Mouse (Mus musculus) liver, embryonic 14.5 days (tissue): Measurements from ENCODE around the gene Galnt10. TPM values are rescaled to one million over a fixed set of nuclear protein-coding genes. Genes with fewer than 3 reads are reported as not detected.

ENCODE experiments used
- ATAC-seq: fragments of 200-750 bp; cut with Nextera tagmentation; 2 replicates; pipeline ENCODE4 v1.8.0; 2017; ENCODE audit warnings: moderate number of reproducible peaks, mild to moderate bottlenecking, moderate library complexity; ENCODE audit not compliant: insufficient read depth
- DNase-seq, 3 experiments: peaks; one replicate each; pipeline ENCODE4 v3.0.0-alpha.2; 2012 to 2013; ENCODE audit warnings: low read depth in 3 of 3, low spot score in 3 of 3
- H3K27ac ChIP-seq: fragments of 300-500 bp; sonication (generic); 2 replicates; pipeline ENCODE4 v1.5.1; 2014; ENCODE audit warnings: moderate library complexity, mild to moderate bottlenecking, control low read depth, inconsistent platforms
- H3K27me3 ChIP-seq: fragments of 300-500 bp; sonication (generic); 2 replicates; pipeline ENCODE4 v1.6.1; 2014; ENCODE audit warnings: mild to moderate bottlenecking, low read length, moderate library complexity; ENCODE audit not compliant: control insufficient read depth, insufficient read depth
- H3K36me3 ChIP-seq: fragments of 300-500 bp; sonication (generic); replicated peaks from 2 replicates; pipeline ENCODE4 v1.6.1; 2014; ENCODE audit warnings: low read depth; ENCODE audit not compliant: control insufficient read depth, insufficient read depth
- H3K4me1 ChIP-seq, 2 experiments: fragments of 200-500 bp in 1 of 2; fragments of 300-500 bp in 1 of 2; sonication (generic) in 1 of 2; replicated peaks; 2 replicates each; pipeline ENCODE4 v1.6.1; 2012 to 2014; ENCODE audit warnings: antibody characterized with exemption in 1 of 2, inconsistent platforms in 1 of 2, low read length in 1 of 2; ENCODE audit not compliant: control insufficient read depth in 2 of 2, insufficient read depth in 2 of 2
- H3K4me2 ChIP-seq: fragments of 300-500 bp; sonication (generic); 2 replicates; pipeline ENCODE4 v1.6.1; 2014; ENCODE audit warnings: low read depth, mild to moderate bottlenecking, control low read depth, moderate library complexity
- H3K4me3 ChIP-seq, 2 experiments: fragments of 200-500 bp in 1 of 2; fragments of 300-500 bp in 1 of 2; sonication (generic) in 1 of 2; 2 replicates each; pipeline ENCODE4 v1.5.1; 2012 to 2014; ENCODE audit warnings: low read depth in 2 of 2, low read length in 2 of 2, mild to moderate bottlenecking in 2 of 2, control low read depth in 1 of 2, inconsistent platforms in 1 of 2, moderate library complexity in 1 of 2; ENCODE audit not compliant: insufficient read depth in 1 of 2
- H3K9ac ChIP-seq: fragments of 300-500 bp; sonication (generic); replicated peaks from 2 replicates; pipeline ENCODE4 v1.6.1; 2014; ENCODE audit warnings: mild to moderate bottlenecking, control low read depth, moderate library complexity
- H3K9me3 ChIP-seq: fragments of 300-500 bp; sonication (generic); 2 replicates; pipeline ENCODE4 v1.6.1; 2016; ENCODE audit warnings: low read length, mixed read lengths; ENCODE audit not compliant: control insufficient read depth
- CTCF ChIP-seq: IDR thresholded peaks from 2 replicates; pipeline ENCODE4 v1.5.1; 2016; ENCODE audit warnings: antibody characterized with exemption, low read depth, control low read depth
- EP300 ChIP-seq: IDR thresholded peaks from 2 replicates; pipeline ENCODE4 v1.6.1; 2016; ENCODE audit warnings: antibody characterized with exemption, low read depth
- WGBS: fragments of 180-500 bp; shearing (Covaris S2); extraction: QIAGEN DNeasy Blood & Tissue Kit; methylation state at CpG from one replicate; pipeline ENCODE4 v1.1.7; 2014; ENCODE audit not compliant: insufficient replicate concordance; 5-methylcytosine and 5-hydroxymethylcytosine counted together
- polyA plus RNA-seq, 2 experiments: library from polyadenylated mRNA; depleted of rRNA in 1 of 2; stranded (reverse) in 1 of 2; unstranded in 1 of 2; fragments of >200 nt; fragmentation: Nextera tagmentation in 1 of 2; extraction: Ambion mirVana in 1 of 2; gene quantifications; 2 replicates each; pipeline versions ENCODE4 v1.2.1 to v1.2.3; 2012 to 2014

Gene Galnt10
- 11.8 and 13.1 TPM in 2 replicates for polyA plus RNA-seq (2012; rRNA removed)
- polyA plus RNA-seq (2014; fragmentation: Nextera tagmentation; extraction: Ambion mirVana), result 13.9 and 17.9 TPM in 2 replicates

GRCm38 (mm10) chr11:57645018-57645559 lies at the start of gene Galnt10:
Gene Galnt10, plus strand, starts transcription at chr11:57645442.
- WGBS, result 1% methylated on average over 60 of the region's 60 CpGs
- peak; percentile 50 for TF ChIP-seq EP300
- TF ChIP-seq CTCF, result peak; percentile 71
- DNase-seq, result peak; percentile 67 to 74 (median 68)
- ATAC-seq, result peak; percentile 89
- H3K9ac ChIP-seq, result peak within 1 kb of the TSS; percentile 99
- H3K9me3 ChIP-seq, result no peaks in the 10 kb centered on the region
- peak within 1 kb of the TSS; percentile 66 for H3K27ac ChIP-seq
- peaks cover 40 to 42% of the 10 kb centered on the region in 2 experiments for H3K4me1 ChIP-seq
- H3K4me3 ChIP-seq, result peak within 1 kb of the TSS; percentile 77 to 100
- H3K4me2 ChIP-seq, result peak within 1 kb of the TSS; percentile 92
- no peaks in the 10 kb centered on the region; the same call in 1 of the 2 replicates for H3K27me3 ChIP-seq
- peaks cover 14% of the 10 kb centered on the region for H3K36me3 ChIP-seq

GRCm38 (mm10) chr11:57595899-57596298 lies 49.3 kb upstream of the Galnt10 start:
- Histone ChIP-seq H3K4me1 (no peaks in the 10 kb centered on the region), H3K27ac (no peak overlapping the region), H3K4me3 (no peak overlapping the region), H3K27me3 (peaks cover 3% of the 10 kb centered on the region; the same call in 1 of the 2 replicates), H3K4me2 (no peak overlapping the region), H3K9ac (no peak overlapping the region), H3K9me3 (no peaks in the 10 kb centered on the region), H3K36me3 (no peaks in the 10 kb centered on the region)
- TF ChIP-seq CTCF (no peak), EP300 (no peak)
- DNase-seq, result no peak
- ATAC-seq, result no peak
- WGBS, result 68% methylated on average over 5 of the region's 5 CpGs

DNA sequence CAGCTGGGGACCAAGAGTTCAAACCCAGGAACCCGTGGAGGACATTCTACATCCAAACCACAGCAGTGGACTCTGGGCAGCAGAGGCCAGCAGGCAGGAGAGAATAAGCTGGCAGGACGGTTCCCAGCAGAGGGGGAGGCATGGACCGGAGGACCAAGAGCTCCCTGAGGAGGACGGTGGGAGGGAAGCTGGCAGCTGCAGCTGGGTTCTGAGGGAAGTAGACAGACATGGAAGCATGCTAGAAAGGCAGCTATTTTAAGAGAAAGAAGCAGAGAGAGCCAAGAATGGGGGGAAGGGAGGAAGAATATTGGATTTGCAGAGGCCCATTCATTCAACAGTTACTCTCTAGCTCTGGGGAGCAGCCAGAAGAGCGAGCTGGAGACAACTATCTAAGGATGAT lies 47.1 kb upstream of the Galnt10 start:
- no peak overlapping the region for H3K4me3 ChIP-seq
- no peak for TF ChIP-seq EP300
- TF ChIP-seq CTCF, result no peak
- WGBS, result 55% methylated on average over 5 of the region's 5 CpGs
- H3K9ac ChIP-seq, result no peak overlapping the region
- H3K27ac ChIP-seq, result no peak overlapping the region
- DNase-seq (no peak), ATAC-seq (no peak)
- no peaks in the 10 kb centered on the region for H3K9me3 ChIP-seq
- H3K4me2 ChIP-seq, result no peak overlapping the region
- peaks cover 5 to 8% of the 10 kb centered on the region in 2 experiments for H3K4me1 ChIP-seq
- H3K36me3 ChIP-seq, result no peaks in the 10 kb centered on the region
- H3K27me3 ChIP-seq, result peaks cover 3% of the 10 kb centered on the region; the same call in 1 of the 2 replicates

GRCm38 (mm10) chr11:57599304-57599703 lies 45.9 kb upstream of the Galnt10 start:
- Histone ChIP-seq H3K9me3 (no peaks in the 10 kb centered on the region), H3K27me3 (no peaks in the 10 kb centered on the region), H3K4me3 (no peak overlapping the region), H3K36me3 (no peaks in the 10 kb centered on the region), H3K4me2 (no peak overlapping the region), H3K27ac (no peak overlapping the region), H3K4me1 (peaks cover 5 to 8% of the 10 kb centered on the region in 2 experiments), H3K9ac (no peak overlapping the region)
- DNase-seq, result no peak
- TF ChIP-seq EP300 (no peak), CTCF (no peak)
- 62% methylated on average over 6 of the region's 6 CpGs for WGBS
- no peak for ATAC-seq

- ATAC-seq (no peak), DNase-seq (no peak)
- Histone ChIP-seq H3K27me3 (no peaks in the 10 kb centered on the region), H3K36me3 (no peaks in the 10 kb centered on the region), H3K4me1 (peaks cover 5 to 8% of the 10 kb centered on the region in 2 experiments), H3K27ac (no peak overlapping the region), H3K9me3 (no peaks in the 10 kb centered on the region), H3K4me3 (no peak overlapping the region), H3K9ac (no peak overlapping the region), H3K4me2 (no peak overlapping the region)
- WGBS, result 51% methylated on average over 8 of the region's 8 CpGs
- TF ChIP-seq CTCF (no peak), EP300 (no peak)
These were observed 45.1 kb upstream of the Galnt10 start for GRCm38 (mm10) chr11:57600113-57600512.
